Mouse (Mus musculus) stomach, embryonic 16.5 days (tissue): ENCODE data around the gene Vsir. TPM values are rescaled to one million over a fixed set of nuclear protein-coding genes. Genes with fewer than 3 reads are reported as not detected.
A peak's percentile ranks its signal among the peaks of the same experiment; 100 is the strongest.

Experiments used
- ATAC-seq: fragments of 200-750 bp; cut with Nextera tagmentation; 2 replicates; pipeline ENCODE4 v1.8.0; 2017; ENCODE audit warnings: moderate number of reproducible peaks, moderate TSS enrichment; ENCODE audit not compliant: insufficient read depth, low FRiP score
- H3K27ac ChIP-seq: fragments of 300-500 bp; sonication (generic); 2 replicates; pipeline ENCODE4 v1.5.1; 2014; ENCODE audit warnings: low read length
- H3K27me3 ChIP-seq: fragments of 300-500 bp; sonication (generic); 2 replicates; pipeline ENCODE4 v1.6.1; 2014; ENCODE audit warnings: low read length, control low read depth, mixed read lengths; ENCODE audit not compliant: control insufficient read depth, insufficient read depth
- H3K36me3 ChIP-seq: fragments of 300-500 bp; sonication (generic); 2 replicates; pipeline ENCODE4 v1.6.1; 2014; ENCODE audit warnings: low read length; ENCODE audit not compliant: control insufficient read depth, insufficient read depth
- H3K4me1 ChIP-seq: fragments of 300-500 bp; sonication (generic); 2 replicates; pipeline ENCODE4 v1.6.1; 2014; ENCODE audit warnings: low read length, control low read depth, mixed read lengths; ENCODE audit not compliant: control insufficient read depth, insufficient read depth
- H3K4me2 ChIP-seq: fragments of 300-500 bp; sonication (generic); 2 replicates; pipeline ENCODE4 v1.6.1; 2014; ENCODE audit warnings: low read depth, low read length, mixed read lengths
- H3K4me3 ChIP-seq: fragments of 300-500 bp; sonication (generic); replicated peaks from 2 replicates; pipeline ENCODE4 v1.5.1; 2014; ENCODE audit warnings: mild to moderate bottlenecking, low read length
- H3K9ac ChIP-seq: fragments of 300-500 bp; sonication (generic); 2 replicates; pipeline ENCODE4 v1.6.1; 2014; ENCODE audit warnings: low read length
- H3K9me3 ChIP-seq: fragments of 300-500 bp; sonication (generic); replicated peaks from 2 replicates; pipeline ENCODE4 v1.6.1; 2016; ENCODE audit warnings: low read length, control low read depth; ENCODE audit not compliant: control insufficient read depth
- WGBS: fragments of 180-500 bp; shearing (Covaris S2); extraction: QIAGEN DNeasy Blood & Tissue Kit; methylation state at CpG from one replicate; pipeline ENCODE4 v1.1.7; 2014; 5-methylcytosine and 5-hydroxymethylcytosine counted together
- polyA plus RNA-seq: library from polyadenylated mRNA; unstranded; fragments of >200 nt; fragmentation: Nextera tagmentation; extraction: Ambion mirVana; gene quantifications from 2 replicates; pipeline ENCODE4 v1.2.1, GENCODE M21; 2015

The Vsir gene
- 6.6 and 8.5 TPM in 2 replicates for polyA plus RNA-seq

DNA sequence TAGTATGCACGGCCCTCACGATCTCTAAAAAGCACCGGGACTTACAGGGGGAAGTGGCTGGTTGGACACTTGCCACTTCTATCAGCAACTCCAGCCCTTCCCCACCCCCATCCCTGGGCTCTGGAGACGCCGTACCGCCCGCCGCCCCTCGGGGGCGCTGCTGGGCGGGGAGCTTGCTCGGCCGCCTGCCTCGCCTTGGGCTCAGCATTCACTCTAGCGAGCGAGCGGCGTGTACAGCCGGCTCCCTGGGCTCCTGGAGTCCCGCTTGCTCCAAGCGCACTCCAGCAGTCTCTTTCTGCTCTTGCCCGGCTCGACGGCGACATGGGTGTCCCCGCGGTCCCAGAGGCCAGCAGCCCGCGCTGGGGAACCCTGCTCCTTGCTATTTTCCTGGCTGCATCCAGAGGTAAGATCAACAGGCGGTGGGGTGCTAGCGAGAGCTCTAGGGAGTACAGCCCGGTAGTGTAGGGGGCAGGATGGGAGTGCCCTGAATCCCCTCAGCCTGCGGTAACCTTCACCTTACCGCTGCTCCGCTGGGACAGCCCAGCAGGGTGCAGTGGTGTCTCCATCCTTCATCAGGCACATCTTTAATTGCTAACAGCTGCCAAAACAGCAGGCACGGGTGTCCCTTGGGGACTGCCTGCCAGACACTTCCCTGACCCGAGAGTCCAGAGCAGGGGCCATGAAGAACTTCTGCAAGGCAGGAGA is at the start of gene Vsir:
Gene Vsir, plus strand, starts transcription at position 151 of the 705 bp plus-strand sequence.
- WGBS, result 2% methylated on average over 37 of the region's 37 CpGs
- 0 out of 2 replicates have a peak, but pooled peaks cover 3% of the 10 kb centered on the region for H3K27me3 ChIP-seq
- H3K4me3 ChIP-seq, result peak within 1 kb of the TSS; percentile 46
- H3K9me3 ChIP-seq, result no peaks in the 10 kb centered on the region
- peak within 1 kb of the TSS; percentile 57 for H3K4me2 ChIP-seq
- no peaks in the 10 kb centered on the region for H3K36me3 ChIP-seq
- ATAC-seq, result peak; percentile 53; the same call in 1 of the 2 replicates
- peak within 1 kb of the TSS; percentile 97 for H3K27ac ChIP-seq
- H3K9ac ChIP-seq, result peak within 1 kb of the TSS; percentile 69
- H3K4me1 ChIP-seq, result peaks cover 51% of the 10 kb centered on the region

DNA sequence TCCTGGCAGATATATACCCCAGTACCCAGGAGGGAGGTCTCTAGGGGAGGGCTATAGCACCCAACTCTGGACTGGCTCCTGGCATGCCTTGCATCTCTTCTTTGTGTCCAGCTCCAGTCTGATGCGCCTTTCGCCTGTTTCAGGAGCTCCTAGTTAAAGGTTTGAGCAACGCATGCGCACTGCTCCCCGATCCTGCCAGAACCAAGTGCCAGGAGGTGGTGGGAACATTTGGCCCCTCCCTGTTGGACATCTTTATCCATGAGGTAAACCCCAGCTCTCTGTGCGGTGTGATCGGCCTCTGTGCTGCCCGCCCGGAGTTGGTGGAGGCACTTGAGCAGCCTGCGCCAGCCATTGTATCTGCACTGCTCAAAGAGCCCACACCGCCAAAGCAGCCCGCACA is 47.0 kb upstream of the Vsir start:
- no peak overlapping the region for H3K27ac ChIP-seq
- H3K9ac ChIP-seq, result no peak overlapping the region
- H3K4me3 ChIP-seq, result no peak overlapping the region
- ATAC-seq, result no peak
- no peaks in the 10 kb centered on the region for H3K9me3 ChIP-seq
- WGBS, result 95% methylated on average over 12 of the region's 12 CpGs
- H3K4me1 ChIP-seq, result no peaks in the 10 kb centered on the region
- H3K36me3 ChIP-seq, result peaks cover 43% of the 10 kb centered on the region
- no peaks in the 10 kb centered on the region for H3K27me3 ChIP-seq
- H3K4me2 ChIP-seq, result no peak overlapping the region

DNA sequence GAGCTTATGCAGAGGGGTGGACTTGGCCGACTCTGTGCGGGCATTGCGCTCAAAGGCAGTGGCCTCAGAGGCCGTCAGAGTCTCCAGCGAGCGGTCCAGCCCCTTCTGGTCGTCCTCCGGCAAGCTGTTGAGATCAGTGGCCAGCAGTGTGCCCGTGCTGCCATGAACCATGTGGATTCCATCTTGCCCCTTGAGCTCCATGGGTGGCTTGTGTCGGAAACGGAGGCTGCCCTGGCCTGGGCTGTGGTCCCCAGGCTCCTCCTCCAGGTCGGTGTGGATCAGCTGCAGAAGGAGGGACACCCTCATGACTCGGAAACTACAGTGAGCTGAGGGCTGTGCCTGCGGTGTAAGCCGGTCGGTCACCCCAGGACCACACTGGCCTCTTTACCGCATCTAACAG is 43.2 kb upstream of the Vsir start:
- H3K36me3 ChIP-seq, result peaks cover 30% of the 10 kb centered on the region
- 80% methylated on average over 17 of the region's 17 CpGs for WGBS
- no peak for ATAC-seq
- H3K27me3 ChIP-seq, result no peaks in the 10 kb centered on the region
- no peaks in the 10 kb centered on the region for H3K9me3 ChIP-seq
- no peak overlapping the region for H3K4me2 ChIP-seq
- no peaks in the 10 kb centered on the region for H3K4me1 ChIP-seq
- no peak overlapping the region for H3K4me3 ChIP-seq
- no peak overlapping the region for H3K27ac ChIP-seq
- no peak overlapping the region for H3K9ac ChIP-seq

DNA sequence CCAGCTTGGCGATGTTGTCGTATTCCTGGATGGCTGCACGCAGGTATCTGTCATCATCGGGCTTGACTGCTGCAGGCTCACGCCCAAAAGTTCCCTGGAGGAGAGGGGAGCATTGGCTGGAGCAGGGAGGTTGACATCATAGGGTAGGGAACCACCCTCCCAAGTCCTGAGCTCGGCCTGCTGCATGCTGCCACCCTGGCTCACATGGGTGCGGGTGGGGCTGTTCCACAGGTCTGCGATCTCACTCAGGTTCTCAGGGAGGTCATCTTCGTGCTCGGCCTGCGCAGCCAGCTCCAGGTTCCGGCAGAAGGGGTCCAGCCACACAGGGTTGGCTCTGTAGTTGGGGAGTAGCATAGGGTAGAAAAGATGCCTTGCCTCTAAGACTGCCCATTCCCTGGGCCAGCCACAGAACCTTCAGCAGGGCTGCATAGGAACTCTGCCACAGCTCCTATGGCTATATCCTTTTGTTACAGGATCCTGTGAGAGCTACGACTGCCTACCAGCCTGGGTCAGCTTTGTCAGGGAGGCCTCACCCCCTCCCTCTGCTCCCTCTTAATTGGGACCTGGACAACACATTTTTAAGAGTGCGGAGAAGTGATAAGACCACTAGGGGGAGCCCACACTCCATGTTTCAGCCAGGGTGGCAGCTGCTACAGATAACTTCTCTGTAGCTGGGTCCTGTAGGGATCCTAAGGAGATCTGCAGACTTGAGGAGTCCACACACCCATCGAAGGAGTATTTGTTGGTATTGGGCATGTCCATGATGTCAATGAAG is 41.6 kb upstream of the Vsir start:
- Histone ChIP-seq H3K4me2 (no peak overlapping the region), H3K4me1 (no peaks in the 10 kb centered on the region), H3K36me3 (peaks cover 20% of the 10 kb centered on the region), H3K4me3 (no peak overlapping the region), H3K9ac (no peak overlapping the region), H3K27me3 (no peaks in the 10 kb centered on the region), H3K27ac (no peak overlapping the region), H3K9me3 (no peaks in the 10 kb centered on the region)
- peak; percentile 77 for ATAC-seq
- 58% methylated on average over 15 of the region's 15 CpGs for WGBS

DNA sequence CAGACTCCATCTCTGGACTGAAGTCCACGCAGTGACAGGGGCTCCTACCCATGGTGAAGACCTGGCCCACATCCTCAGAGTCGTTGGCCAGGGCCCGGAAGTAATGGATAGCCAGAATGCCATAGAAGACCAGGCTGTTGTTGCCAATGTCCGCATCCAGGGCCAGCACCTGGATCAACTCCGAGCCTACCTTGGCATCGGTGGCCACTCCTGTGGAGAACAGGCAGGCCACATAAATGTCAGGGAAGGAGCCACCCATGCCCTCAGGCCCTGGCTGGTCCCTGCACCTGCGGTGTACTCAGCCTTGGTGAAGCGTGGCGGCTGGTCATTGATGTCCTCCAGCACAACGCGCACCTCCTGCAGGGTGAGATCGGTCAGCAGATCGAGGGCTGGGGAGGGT is 36.0 kb upstream of the Vsir start:
- WGBS, result 89% methylated on average over 13 of the region's 13 CpGs
- H3K27ac ChIP-seq, result no peak overlapping the region
- H3K4me1 ChIP-seq, result no peaks in the 10 kb centered on the region
- H3K4me3 ChIP-seq, result no peak overlapping the region
- ATAC-seq, result no peak
- H3K36me3 ChIP-seq, result no peaks in the 10 kb centered on the region
- H3K27me3 ChIP-seq, result no peaks in the 10 kb centered on the region
- H3K9ac ChIP-seq, result no peak overlapping the region
- H3K9me3 ChIP-seq, result no peaks in the 10 kb centered on the region
- H3K4me2 ChIP-seq, result no peak overlapping the region

DNA sequence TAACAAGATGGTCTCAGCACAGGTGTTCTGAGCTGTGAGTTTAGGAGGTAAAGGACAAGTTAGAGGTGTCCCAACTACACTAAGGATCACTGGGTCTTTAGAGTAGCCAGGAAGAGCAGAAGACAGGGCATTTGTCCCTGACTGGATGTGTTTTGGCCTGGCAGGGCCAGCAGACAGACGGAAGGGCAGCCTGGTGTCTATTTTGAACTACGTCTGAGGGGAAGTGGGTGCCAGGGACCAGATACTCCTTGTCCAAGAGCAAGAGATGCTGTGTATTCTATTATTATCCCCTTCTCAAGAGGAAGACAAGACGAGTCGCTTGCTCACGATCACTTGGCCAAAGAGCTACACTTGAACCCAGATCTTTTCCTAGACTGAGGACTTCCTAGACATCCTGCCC is 33.0 kb upstream of the Vsir start:
- Histone ChIP-seq H3K4me1 (no peaks in the 10 kb centered on the region), H3K4me2 (no peak overlapping the region), H3K27ac (no peak overlapping the region), H3K9ac (no peak overlapping the region), H3K9me3 (no peaks in the 10 kb centered on the region), H3K4me3 (no peak overlapping the region), H3K36me3 (no peaks in the 10 kb centered on the region), H3K27me3 (no peaks in the 10 kb centered on the region)
- WGBS, result 89% methylated on average over 5 of the region's 5 CpGs
- no peak for ATAC-seq

DNA sequence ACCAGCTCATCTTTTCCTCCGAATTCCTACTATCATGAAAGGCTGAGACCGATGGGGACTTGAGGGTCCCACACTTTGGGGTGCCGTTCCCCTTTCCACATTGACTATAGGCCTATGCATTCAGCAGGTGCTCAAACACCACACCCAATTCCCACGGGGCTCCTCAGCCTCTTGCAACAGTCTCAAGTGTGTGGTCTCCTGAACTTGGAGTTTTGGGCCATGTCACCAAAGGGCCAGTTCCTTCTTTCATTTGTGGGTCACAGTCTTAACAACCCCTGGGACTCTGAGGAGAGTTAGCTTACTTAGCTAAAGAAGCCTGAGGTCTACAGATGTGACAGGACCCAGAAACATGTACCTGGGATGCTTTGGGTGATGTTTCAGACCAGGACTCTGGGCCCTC is 30.5 kb upstream of the Vsir start:
- Histone ChIP-seq H3K27me3 (no peaks in the 10 kb centered on the region), H3K4me1 (no peaks in the 10 kb centered on the region), H3K4me2 (no peak overlapping the region), H3K4me3 (no peak overlapping the region), H3K9ac (no peak overlapping the region), H3K9me3 (no peaks in the 10 kb centered on the region), H3K36me3 (no peaks in the 10 kb centered on the region), H3K27ac (no peak overlapping the region)
- no peak for ATAC-seq
- 83% methylated on average over 4 of the region's 4 CpGs for WGBS

DNA sequence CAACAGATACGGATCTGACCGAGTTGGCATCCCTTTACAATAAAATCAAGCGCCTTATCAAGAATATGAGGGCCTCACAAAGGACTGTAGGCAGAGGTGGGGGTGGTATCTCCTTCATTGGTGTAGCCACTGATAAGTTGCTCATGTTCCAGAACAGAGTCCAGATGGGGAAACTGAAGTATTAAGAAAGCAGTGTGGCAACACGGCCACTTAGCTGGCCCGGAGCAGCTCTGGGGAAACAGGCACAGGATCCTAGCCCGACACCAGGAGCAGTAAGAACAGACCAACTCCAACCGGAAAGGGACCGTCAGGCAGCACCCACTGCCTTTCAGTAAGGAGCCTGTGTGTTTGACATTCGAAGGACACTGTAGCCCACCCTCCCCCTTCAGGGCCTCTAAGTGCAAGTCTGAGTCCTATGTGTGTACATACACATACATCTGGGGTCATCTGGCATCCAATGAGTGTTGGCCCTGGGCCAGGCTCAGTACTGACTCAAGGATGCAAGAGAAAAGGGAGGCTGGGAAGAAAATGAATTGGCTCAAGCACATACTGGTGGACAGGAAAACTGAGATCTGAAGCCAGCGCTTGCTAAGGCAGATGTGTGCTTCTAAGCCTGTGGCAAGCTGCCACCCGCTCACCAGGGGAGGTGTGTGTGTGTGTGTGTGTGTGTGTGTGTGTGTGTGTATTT is 17.5 kb upstream of the Vsir start:
- Histone ChIP-seq H3K9ac (no peak overlapping the region), H3K27me3 (no peaks in the 10 kb centered on the region; the same call in 1 of the 2 replicates), H3K4me1 (peaks cover 12% of the 10 kb centered on the region), H3K4me3 (no peak overlapping the region), H3K27ac (peak overlapping the region; percentile 36), H3K4me2 (no peak overlapping the region; the same call in 1 of the 2 replicates), H3K9me3 (no peaks in the 10 kb centered on the region), H3K36me3 (no peaks in the 10 kb centered on the region)
- peak; percentile 67 for ATAC-seq
- 42% methylated on average over 11 of the region's 11 CpGs for WGBS

DNA sequence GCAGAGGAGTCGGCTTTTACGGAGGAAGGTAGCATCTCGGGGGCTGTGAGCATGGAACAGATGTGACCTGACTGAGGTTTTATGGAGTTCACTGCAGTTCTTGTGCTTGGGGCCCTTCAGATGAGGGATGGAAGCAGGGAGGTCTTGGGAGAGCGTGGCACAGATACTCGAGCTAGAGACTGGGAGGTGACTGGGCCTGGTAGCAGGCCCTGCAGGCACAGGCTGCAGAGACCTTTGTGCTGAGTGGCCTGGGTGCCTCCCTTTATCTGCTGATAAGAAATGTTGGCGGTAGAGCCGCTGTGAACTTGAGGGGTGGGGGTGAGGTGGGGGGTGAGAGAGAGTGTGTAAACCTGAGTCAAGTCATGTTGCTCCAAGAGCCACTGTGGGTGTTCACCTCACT is 12.1 kb upstream of the Vsir start:
- 54% methylated on average over 7 of the region's 7 CpGs for WGBS
- no peaks in the 10 kb centered on the region for H3K36me3 ChIP-seq

More for the DNA sequence above, 12.1 kb upstream of the Vsir start:
- no peak overlapping the region for H3K9ac ChIP-seq
- H3K4me3 ChIP-seq, result no peak overlapping the region
- peak overlapping the region; percentile 34; the same call in 1 of the 2 replicates for H3K27ac ChIP-seq
- peak; percentile 79; the same call in 1 of the 2 replicates for ATAC-seq
- H3K27me3 ChIP-seq, result no peaks in the 10 kb centered on the region
- H3K4me1 ChIP-seq, result peaks cover 7% of the 10 kb centered on the region
- no peaks in the 10 kb centered on the region for H3K9me3 ChIP-seq
- H3K4me2 ChIP-seq, result no peak overlapping the region
